Mouse (Mus musculus): Measurements from ENCODE around the gene Acvr2b. TPM values are rescaled to one million over a fixed set of nuclear protein-coding genes. Genes with fewer than 3 reads are reported as not detected.

Acvr2b gene
- polyA plus RNA-seq (2012; rRNA removed), result 0.52 and 0.59 TPM in 2 replicates

DNA sequence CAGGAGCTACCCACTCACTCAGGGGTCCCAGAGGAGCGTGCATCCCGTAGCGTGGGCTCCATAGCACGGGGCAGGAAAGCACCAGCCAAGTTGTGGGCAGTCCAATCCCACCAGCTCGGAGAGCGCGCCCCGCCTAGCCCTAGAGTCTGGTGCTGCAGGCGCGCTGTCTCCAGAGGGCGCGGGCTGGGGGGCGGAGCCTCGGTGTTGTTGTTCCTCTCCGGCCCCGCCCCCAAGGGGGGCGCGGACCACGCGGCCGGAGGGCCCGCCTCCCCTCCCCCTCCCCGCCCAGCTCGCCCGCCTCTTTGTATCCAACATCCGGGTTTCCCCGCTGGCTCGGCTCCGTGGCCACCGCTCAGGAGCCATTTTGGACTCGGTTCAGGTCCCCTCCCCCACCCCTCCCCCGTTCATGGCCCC is at the start of gene Acvr2b:
Gene Acvr2b, plus strand, starts transcription at position 318 of the 414 bp plus-strand sequence.

GRCm38 (mm10) chr9:119357331-119358057 is 44.4 kb upstream of the Acvr2b start, which contains the start of gene Xylb:
Gene Xylb (plus strand): TSS chr9:119357381.

GRCm38 (mm10) chr9:119365284-119365683 is 36.6 kb upstream of the Acvr2b start, which contains the start of gene Slc22a14:
Gene Slc22a14 (minus strand): TSS chr9:119365553.

GRCm38 (mm10) chr9:119444738-119445429 is 43.0 kb downstream of the Acvr2b start, which contains the start of gene Exog:
Gene Exog (plus strand): TSS chr9:119444943.

Other genes starting within 250 kb of the Acvr2b start
- 3.5 and 3.7 TPM in 2 replicates for gene Acaa1b, start 245.0 kb upstream of the Acvr2b start, polyA plus RNA-seq (2012; rRNA removed)
- gene Gm47289, start 243.0 kb upstream of the Acvr2b start, polyA plus RNA-seq (2012; rRNA removed), result not detected in 2 replicates
- gene Slc22a13, start 193.0 kb upstream of the Acvr2b start, polyA plus RNA-seq (2012; rRNA removed), result not detected in 2 replicates
- gene Oxsr1, start 79.7 kb upstream of the Acvr2b start, polyA plus RNA-seq (2012; rRNA removed), result 11.9 and 13.1 TPM in 2 replicates
- 24.5 and 27.9 TPM in 2 replicates for gene Acaa1a, start 62.4 kb upstream of the Acvr2b start, polyA plus RNA-seq (2012; rRNA removed)
- 6.3 and 7.3 TPM in 2 replicates for gene Myd88, start 60.7 kb upstream of the Acvr2b start, polyA plus RNA-seq (2012; rRNA removed)
- 4.8 and 4.9 TPM in 2 replicates for gene Xylb, start 44.7 kb upstream of the Acvr2b start, polyA plus RNA-seq (2012; rRNA removed)
- gene Slc22a14, start 36.6 kb upstream of the Acvr2b start, polyA plus RNA-seq (2012; rRNA removed), result 0.02 TPM in 1 of 2 replicates, not detected in the other
- 1.9 and 2.6 TPM in 2 replicates for gene Exog, start 42.8 kb downstream of the Acvr2b start, polyA plus RNA-seq (2012; rRNA removed)
- 0.02 TPM in 2 replicates for gene Scn5a, start 176.9 kb downstream of the Acvr2b start, polyA plus RNA-seq (2012; rRNA removed)

Data from liver, embryonic 14 days (tissue).